Mouse (Mus musculus) G1E-ER4 (cell line): ENCODE data around the gene Pcdh9. TPM values are rescaled to one million over a fixed set of nuclear protein-coding genes. Genes with fewer than 3 reads are reported as not detected.

Experiments
- GATA1 ChIP-seq: IDR thresholded peaks from one replicate; pipeline ENCODE4 v1.8.0; 2012; ENCODE audit warnings: low read length, inconsistent platforms
- polyA plus RNA-seq: library from polyadenylated mRNA; stranded (reverse); fragments of >175 nt; gene quantifications from 2 replicates; pipeline ENCODE4 v1.2.3, GENCODE M21; 2012

Gene Pcdh9
- polyA plus RNA-seq, 1 experiment, result not detected

DNA sequence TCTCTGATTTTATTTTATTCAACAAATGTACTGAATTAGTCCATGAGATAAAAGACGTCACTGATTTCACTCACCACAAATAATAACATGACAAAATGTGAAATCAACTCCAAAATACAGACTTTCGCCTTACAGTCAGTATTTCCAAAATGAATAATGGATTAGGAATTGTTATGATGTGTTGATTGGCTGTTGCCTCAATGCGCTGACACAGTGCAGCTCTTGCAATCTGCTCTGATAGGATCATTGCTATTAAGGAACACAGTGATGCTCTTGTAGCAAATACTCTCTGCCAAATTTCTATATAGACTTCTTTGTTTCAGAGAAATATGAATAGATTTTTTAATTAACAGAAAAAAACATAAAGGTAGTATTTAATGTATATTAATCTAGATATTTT is 373.8 kb downstream of the Pcdh9 start:
- no peak for TF ChIP-seq GATA1

DNA sequence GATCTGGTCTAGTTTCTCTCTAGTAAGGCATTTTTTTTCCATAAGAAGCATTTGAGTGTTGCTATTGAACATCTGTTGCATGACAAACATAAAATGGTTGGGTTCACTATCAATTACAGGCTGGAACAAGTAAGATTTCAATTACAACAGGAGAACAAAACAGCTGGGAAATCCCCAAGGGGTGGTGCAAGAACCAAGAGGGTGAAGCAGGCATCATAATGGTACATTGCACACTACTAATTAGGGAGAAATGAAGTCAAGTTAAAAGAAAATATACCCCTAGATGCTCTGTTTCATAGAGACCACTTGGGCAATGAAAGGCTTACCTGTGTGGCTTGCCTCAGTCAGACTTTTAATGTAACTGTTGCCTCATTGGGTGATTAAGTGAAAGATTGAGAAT is 384.4 kb downstream of the Pcdh9 start:
- no peak for TF ChIP-seq GATA1

DNA sequence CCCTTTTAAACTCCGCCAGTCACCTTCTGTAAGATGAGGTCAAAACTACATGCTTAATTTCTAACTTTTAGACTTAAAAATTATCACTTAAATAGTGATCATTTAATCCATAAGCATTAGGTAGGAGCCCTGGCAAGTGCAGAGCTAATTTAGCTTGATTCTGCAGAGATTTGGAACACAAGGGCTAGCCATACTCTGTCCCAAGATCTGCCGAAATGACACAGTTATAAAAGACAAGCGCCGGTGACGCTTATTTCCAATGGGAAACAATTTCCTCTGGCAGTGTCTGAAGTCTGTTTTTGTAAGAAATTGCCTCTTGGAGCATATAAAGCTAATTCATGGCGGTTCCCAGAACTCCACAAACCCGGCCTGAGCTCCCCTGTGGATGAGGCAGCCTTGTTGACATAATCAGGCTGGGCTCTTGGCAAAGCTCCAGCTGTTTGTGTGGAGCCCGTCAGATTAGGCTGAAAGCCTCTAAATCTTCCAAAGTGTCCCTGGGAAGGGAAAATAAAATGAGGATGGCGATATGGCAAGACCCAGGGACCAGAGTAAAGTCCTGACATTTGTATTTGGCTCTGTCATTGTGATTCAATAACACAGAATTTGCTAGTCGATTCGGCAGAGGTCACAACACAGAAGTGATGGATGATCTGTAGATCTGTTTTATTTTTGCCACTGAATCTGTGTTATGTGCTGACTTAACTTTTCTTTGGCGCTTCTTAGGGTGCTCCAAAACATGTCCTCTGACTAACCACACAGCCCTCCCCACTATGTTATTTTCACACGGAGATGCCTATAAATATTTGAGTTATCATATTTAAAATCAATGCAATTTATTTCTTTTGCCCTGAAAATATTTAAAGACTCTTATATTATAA is 391.4 kb downstream of the Pcdh9 start:
- no peak for TF ChIP-seq GATA1

DNA sequence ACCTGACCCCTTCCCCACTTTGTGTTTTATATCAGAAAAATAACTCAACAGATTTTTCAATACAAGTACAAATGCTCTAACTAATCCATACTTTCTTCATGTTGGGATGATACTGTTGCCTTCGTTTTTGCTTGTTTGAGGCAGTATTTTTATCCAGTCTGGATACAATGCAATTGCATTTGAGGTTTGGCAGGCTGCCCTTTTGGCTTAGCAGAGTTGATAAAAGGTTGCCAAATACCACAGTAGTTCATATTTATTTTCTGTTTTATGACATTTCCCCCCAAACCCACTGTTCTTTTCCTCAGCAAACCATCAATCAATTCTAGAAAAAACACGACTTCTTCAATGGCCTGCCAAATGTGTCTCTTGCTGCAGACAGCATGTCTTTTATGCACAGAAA is 415.5 kb downstream of the Pcdh9 start:
- no peak for TF ChIP-seq GATA1

DNA sequence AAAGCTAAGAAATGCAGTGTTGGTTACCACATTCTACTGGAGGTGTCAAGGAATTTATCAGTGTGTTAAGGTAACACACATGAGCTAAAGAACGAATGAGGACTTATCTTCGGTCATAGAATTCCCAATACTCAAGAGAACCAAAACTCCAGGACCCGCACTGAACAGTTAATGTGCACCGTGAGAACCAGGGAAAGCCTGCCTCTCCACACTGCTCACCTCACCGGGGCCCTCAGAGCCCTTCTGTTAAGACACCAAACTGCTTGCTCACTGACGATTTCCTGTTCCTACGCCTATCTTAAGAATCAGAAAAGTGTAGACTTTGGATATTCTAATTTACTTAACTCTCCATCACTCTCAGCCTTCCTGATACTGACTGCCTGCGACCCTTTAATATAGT is 418.0 kb downstream of the Pcdh9 start:
- no peak for TF ChIP-seq GATA1

DNA sequence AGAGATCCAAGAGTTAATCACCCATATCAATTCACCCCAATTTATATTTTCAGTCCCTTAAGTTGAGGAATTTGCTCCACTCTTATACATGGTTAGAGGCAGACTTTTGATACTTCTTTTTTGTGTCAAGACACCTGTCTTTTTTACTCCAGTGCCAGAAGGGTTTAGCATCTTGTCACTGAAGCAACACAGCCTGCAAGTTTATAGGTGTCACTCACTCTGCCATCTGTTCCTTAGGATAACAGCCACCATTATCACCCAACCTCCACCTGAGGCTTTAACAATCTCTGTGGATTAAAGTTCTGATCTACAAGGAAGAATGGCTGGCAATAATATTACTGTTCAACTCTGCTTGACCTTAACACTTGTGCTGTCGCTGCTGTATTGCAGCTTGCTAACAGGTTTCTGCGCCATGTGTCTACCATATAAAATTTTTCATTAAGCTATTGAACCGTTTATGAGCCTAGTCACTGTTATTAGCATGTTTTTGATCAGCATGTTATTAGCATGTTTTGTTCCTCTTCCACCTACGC is 427.1 kb downstream of the Pcdh9 start:
- TF ChIP-seq GATA1, result no peak

DNA sequence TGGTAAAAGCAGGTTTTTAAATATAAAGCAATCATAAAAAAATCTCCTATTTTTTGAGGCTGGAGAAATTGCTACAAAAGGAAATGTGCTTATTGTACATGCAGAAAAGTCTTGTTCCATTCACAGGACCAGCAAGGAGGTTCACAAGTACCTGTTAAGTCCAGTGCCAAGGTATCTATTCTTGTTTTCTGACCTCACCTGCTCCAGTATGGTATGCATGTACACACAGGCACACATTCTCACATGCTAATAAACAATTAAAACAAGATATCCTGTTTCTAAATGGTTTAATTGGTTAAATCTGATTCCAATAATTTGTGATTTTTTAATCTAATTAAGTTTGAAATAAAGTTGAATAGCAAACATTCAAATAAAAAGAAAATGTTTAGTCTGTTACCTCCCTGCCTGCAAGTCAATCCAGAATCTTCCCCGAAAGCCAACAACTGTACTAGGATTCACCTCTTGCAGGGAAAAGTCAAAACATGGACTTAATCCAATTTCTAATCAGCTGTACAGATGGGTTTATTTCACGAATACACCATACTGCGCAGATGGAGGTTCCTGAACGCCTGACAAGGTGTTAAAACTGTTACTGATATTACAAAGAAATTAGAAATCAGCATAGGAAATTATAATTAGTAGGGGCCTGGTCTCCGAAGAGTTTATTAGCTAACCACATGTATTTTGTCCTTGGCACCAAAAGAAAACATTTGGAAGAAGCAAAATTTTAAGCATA is 439.4 kb downstream of the Pcdh9 start:
- no peak for TF ChIP-seq GATA1

DNA sequence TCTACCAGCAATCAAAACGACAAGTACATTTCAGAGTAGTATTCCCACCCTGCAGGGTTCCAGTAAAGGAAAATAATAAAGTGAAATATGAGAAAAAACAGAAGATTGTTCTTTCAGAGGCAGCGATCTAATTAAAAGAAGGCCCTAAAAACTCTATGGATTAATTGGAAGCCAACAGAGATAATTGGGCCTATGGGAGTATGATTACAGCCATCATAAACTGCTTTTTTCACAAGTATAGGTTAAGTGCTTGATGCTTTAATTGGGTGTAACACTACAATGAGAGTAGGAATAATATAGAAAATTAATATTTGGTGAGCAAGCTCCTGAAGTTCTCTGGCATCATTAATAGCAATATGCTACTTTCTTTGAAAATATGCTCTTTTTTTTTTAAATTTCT is 448.6 kb downstream of the Pcdh9 start:
- no peak for TF ChIP-seq GATA1

DNA sequence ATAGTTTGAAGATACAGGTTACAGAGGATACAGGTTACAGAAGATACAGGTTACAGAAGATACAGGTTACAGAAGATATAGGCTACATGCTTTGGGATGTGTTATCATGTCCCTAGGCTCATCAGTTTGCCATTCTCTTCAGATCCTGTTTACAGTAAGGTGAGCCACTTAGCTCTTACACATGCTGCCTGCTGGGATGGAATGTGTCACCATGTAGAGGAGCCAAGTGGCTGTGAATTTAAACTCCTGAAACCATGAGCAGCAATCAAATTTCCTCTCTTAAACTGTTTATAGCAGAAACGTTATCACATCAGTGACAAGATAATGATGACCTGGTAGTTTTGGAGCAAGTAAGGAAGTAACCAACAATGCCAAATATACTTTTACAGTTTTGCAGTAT is 453.3 kb downstream of the Pcdh9 start:
- no peak for TF ChIP-seq GATA1

DNA sequence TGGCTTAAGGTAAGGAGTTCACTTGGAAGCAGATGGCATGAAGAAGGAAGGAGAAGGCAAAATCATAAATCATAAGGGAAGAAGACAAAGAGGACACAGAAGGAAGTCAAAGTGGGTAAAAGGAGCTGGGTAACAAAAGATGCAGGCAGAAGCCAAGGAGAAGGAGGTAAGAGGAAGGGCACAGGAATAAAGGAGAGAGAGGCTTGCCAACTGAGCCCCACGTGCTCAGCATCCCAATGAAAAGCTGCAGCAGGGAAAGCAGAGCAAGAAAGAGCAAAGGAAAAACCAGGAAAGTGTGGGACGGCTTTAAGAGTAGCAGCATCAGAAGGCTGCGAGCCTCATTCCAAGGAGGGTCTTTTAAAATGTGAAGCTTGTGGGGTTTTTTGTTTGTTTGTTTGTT is 473.7 kb downstream of the Pcdh9 start:
- TF ChIP-seq GATA1, result no peak

DNA sequence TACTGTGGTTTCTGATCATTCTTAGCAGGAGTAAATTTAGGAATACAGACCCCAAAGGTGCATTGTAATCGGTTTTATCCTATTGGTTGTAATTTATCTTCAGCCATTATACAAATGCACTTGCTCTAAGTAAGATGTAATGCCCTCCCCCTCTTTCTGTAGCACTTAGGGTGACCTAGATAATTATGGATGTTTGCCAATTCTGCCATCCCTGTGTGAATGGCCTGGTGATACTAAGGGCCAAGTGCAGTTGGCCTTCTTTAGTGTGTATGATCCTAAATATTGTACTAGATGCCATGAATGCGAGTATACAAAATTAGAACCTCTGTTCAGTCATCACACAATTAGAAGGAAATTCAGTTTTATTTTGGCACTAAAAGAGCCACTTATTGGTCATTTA is 475.0 kb downstream of the Pcdh9 start:
- no peak for TF ChIP-seq GATA1

DNA sequence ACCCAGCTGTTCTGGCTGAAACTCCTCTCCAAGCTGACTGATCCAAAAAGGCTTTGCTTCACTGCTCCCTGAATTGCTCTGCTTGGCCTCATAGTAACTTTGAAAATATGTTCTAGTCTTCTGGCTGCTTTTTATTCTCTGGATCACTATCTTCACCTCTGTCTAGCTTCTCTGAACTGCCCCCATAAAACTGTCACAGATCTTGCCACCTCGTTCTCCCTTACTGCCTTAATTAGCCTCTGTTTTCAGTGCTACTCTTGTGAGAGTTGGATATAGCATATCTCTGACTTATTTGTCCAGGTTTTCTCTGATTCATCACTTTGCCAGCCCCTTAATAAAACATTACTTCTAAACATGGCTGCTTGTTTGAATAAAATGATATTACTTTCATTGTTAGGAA is 481.2 kb downstream of the Pcdh9 start:
- no peak for TF ChIP-seq GATA1

DNA sequence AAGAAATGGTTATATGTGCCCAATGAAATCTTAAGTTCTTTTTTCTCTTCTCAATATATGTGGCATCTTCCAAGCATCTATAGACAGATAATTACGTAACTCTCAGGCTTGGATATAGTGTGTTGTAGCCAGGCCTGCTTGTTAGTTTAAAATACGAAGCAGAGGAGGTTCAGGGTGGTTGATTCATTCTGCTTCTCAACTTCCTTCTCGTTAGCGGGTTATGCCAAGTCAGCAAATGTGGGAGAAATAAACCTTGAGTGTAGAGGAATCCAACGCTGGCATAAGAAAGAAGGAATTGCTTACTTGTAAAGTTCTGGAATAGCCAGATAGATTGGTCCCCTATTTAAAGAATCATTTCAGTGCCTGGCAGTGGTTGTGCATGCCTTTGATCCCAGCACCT is 482.7 kb downstream of the Pcdh9 start:
- no peak for TF ChIP-seq GATA1

DNA sequence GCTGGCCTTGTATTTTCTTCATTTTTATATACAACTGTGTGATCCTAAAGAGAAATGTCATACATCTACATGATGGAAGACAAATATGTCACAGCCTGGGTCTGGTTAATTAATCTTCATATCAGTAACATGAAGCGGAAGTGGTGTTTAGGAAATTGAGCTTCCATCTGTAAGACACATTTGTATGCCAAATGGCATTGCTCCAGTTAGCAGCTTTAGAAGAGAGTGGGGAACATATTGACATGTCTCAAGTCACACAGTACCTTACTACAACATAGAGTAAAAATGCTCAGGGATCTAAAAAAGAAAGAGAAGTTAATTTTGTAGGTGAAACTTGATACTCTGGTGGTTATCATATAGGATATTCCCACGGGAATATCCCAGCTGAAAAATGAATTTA is 505.4 kb downstream of the Pcdh9 start:
- TF ChIP-seq GATA1, result no peak

DNA sequence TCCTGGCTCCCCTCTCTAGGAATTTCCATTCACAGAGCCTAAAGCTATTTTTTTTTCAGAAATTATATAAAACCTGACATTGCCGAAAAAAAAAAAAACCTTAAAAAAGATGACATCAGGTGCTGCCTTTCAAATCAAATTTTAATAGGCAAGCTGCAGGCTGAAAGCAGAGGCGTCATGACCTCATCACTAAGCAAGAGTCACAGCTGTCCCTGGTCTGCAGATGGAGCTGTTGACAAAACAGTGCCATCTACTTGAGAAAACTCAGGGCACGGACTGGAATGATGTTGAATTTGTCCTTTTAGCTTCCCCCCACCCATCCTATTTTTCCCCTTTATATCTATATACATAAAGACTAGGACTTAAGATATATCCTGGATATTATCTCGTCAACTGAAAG is 509.3 kb downstream of the Pcdh9 start:
- TF ChIP-seq GATA1, result no peak

DNA sequence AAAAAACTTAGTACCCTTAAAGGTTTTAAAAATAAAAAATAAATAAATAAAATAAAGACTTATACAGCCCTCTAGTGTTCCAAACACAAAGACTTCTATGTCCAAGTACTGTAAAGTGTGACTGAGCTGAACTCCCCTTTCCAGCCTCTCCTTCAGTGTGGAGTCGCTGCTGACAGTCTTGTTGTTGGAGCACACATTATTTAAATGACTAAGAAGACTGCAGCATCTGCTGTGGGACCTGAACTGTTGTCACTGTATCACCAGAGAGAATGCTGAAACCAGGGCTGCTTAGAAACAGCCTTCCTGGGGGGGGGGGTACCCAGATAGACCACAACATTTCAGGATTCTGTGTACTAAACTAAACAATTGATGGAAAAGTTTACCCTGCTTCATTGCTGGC is 509.7 kb downstream of the Pcdh9 start:
- no peak for TF ChIP-seq GATA1

DNA sequence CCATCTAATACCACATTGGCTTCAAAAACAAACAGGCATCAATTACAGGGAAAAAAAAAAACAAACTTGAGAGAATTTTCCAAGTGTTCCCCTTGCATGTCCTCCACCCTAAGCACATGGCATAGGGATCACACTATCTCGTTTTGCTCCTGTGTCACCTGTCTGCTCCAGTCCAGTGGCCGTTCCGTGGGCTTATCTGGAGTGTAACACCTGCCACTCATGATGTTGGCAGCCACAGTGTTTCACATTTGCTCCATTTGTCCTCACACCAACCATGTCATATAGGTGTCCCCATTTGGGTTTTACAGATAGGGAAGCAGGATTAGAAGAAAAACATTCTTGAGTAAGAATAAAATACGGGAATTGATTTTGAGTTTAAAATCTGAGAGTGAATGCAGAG is 514.3 kb downstream of the Pcdh9 start:
- no peak for TF ChIP-seq GATA1
